Mouse (Mus musculus): ENCODE results near the gene Smyd4.

Smyd4 gene

DNA sequence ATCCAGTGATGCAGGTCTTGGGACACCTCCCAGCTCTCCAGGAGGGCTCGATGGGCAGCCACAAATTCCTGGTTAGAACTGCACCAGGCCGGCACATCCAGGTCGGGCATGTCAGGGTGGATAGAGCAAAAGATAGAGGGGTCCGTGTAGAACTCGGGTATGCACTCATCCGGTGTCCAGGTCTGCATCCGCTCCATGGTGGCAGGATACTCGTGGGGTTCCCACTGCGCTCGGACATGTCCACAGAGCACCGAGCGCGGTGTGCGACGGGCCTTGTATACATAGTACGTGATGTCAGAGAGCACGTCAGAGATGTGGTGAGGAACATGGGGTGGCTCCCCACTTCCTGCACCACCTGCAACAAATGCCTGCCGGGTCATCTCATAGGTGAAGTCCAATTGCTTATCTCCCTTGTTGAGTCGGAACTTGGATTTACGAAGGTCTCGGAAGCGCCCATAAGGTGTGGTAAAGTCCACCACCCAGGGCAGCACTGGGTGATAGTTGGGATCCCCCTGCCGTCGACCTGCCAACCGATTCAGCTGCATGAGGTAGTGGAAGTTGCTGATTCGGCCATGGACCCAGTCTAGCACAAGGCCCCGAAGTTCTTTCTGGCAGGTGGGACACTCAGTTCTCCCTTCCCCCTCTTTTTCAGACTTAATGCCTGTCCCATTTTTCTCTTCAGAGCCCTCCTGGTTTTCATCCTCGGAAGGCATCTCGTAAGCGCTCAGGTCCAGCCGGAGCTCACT lies 104.8 kb downstream of the Smyd4 start:
- DNase-seq (ENCODE audit: low spot score in 2 of 2): no peak

DNA sequence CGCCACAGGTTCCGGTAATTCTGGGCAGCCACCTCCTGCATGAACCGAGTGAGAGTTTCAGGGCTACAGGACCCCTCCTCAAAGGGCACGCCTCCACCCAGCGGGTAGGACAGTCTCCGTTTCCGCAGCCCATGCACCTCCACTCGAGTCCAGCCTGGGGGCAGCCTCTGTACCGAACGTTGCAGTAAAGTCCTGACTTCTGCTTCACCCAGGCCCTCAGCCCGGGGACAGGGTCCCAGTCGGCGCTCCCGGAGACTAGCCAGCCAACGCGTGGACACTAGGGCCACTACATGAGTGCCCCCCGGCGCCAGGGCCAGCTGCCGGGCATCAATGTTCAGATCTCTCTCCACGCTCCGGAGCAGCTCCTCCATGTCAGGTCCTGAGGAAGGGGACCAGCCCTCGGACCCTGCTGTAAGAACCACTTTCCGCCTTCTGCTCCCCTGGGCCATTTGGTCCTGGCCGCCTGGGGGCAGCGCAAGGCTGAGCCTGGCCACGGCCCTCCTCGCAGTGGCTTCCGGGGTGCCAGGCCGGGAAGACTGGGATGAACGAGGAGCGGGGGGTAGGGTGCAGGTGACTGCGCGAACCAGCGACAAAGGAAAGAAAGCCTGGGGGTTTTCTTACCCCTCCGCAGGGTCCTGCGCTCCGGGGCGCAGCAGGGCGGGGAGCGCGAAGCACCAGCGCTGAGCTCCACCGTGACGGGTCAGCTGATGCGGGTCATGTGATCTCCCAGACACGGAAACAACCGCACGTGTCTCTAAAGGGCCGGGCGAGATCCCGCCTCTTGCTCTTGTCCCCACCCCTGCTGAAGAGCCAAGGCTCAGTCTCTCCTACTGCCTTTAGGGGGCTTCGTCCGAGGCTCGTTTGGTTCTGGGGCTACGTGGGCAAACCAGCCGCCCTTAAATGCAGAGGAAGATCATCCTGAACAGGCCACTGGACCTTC lies 106.0 kb downstream of the Smyd4 start, which contains the start of gene Wdr81:
Gene Wdr81, minus strand, starts transcription at position 727 of the 940 bp plus-strand sequence.
- peak; percentile 81 to 86 for DNase-seq (ENCODE audit: low spot score in 2 of 2)
